Mouse (Mus musculus) left cerebral cortex, adult 2 months (tissue): ENCODE data around the gene Oxct2a. TPM values are rescaled to one million over a fixed set of nuclear protein-coding genes. Genes with fewer than 3 reads are reported as not detected.
A peak's percentile ranks its signal among the peaks of the same experiment; 100 is the strongest.

Experiments
- DNase-seq, 2 experiments: peaks; one replicate each; pipeline ENCODE4 v3.0.0; 2021 to 2022; ENCODE audit warnings: low spot score in 2 of 2, mixed read lengths in 1 of 2; ENCODE audit errors: extremely low spot score in 1 of 2
- H3K27ac ChIP-seq: fragments of 200-600 bp; 2 replicates; pipeline ENCODE4 v1.8.1; 2022
- H3K4me3 ChIP-seq: fragments of 200-600 bp; 2 replicates; pipeline ENCODE4 v1.8.1; 2022
- CTCF ChIP-seq: fragments of 200-600 bp; IDR thresholded peaks from 2 replicates; pipeline ENCODE4 v1.8.1; 2022; ENCODE audit warnings: antibody characterized with exemption, mild to moderate bottlenecking, moderate library complexity
- intact Hi-C: fragments of 180-260 bp; cut with DNase I; formaldehyde crosslinking; loops from one replicate; pipeline ENCODE4 v1.15.1; 2025
- long read RNA-seq, 2 experiments: library from polyadenylated mRNA; stranded (forward); transcript quantifications; one replicate each; pipeline ENCODE4 v2.0.0; 2021; ENCODE audit warnings: borderline mapping rate in 2 of 2
- total RNA-seq, 2 experiments: library from RNA; stranded (reverse); gene quantifications; 2 replicates each; pipeline ENCODE4 v1.2.3; 2021

Gene Oxct2a
- not detected for total RNA-seq
- long read RNA-seq, experiment 1: 0 reads
- long read RNA-seq, experiment 2: 0 reads

DNA sequence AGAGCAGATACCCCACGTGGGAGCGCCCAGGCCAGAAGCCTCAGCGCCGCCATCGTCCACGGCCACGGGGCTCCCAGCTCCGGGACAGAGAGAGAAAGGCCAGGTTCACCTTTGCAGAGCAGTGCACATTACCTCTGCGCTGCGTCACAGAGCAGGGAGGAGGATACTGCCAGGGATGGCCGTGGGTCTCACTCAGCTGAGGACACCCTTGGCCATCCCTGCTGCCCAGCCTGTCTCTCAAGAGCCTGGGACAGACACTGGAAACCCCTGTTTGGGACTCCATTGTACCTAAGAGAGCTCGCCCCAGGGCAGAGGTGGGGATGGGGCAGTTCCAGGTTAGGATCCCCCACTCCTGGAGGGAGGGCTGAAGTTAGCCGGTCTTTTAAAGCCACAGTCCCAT lies at the start of gene Oxct2a:
Oxct2a (minus strand) TSS at position 101 of the 400 bp plus-strand sequence.
- no peak within 1 kb of the TSS for H3K27ac ChIP-seq
- no peak for DNase-seq
- no peak for TF ChIP-seq CTCF
- intact Hi-C loops: no loop called here
- peak within 1 kb of the TSS; percentile 33 for H3K4me3 ChIP-seq

GRCm38 (mm10) chr4:123363555-123363954 lies 40.1 kb upstream of the Oxct2a start:
- TF ChIP-seq CTCF: no peak
- intact Hi-C loops: no loop called here

DNA sequence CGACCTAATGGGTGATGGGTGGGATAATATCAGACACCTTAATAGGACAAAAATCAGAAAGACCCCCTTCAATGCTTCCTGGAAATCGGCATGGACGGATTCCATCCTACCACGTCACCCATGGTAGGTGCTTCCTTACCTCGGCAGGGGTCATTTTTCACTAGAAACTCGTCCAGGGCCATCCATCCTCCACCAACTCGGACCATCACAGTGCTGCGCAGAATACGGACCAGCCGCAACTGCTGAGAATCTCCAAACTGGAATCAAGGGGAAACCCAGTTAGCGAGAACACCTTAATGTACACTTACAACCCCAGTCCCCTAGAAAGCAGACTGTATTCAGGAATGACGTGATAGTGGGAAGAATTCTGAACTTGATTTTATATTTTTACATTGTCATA lies 37.3 kb upstream of the Oxct2a start:
- intact Hi-C loops: no loop called here
- no peak for TF ChIP-seq CTCF

More at GRCm38 (mm10) chr4:123363555-123363954, 40.1 kb upstream of the Oxct2a start:
- Histone ChIP-seq H3K4me3 (no peak overlapping the region), H3K27ac (no peak overlapping the region)
- DNase-seq: no peak

GRCm38 (mm10) chr4:123358613-123359012 lies 35.2 kb upstream of the Oxct2a start:
- intact Hi-C loops: no loop called here
- Histone ChIP-seq H3K27ac (no peak overlapping the region), H3K4me3 (no peak overlapping the region)
- DNase-seq: no peak
- TF ChIP-seq CTCF: no peak

More for the DNA sequence above, 37.3 kb upstream of the Oxct2a start:
- no peak overlapping the region for H3K27ac ChIP-seq
- DNase-seq: no peak
- H3K4me3 ChIP-seq: no peak overlapping the region

GRCm38 (mm10) chr4:123355941-123356340 lies 32.5 kb upstream of the Oxct2a start:
- intact Hi-C loops: no loop called here
- Histone ChIP-seq H3K4me3 (no peak overlapping the region), H3K27ac (no peak overlapping the region)
- TF ChIP-seq CTCF: no peak
- no peak for DNase-seq

DNA sequence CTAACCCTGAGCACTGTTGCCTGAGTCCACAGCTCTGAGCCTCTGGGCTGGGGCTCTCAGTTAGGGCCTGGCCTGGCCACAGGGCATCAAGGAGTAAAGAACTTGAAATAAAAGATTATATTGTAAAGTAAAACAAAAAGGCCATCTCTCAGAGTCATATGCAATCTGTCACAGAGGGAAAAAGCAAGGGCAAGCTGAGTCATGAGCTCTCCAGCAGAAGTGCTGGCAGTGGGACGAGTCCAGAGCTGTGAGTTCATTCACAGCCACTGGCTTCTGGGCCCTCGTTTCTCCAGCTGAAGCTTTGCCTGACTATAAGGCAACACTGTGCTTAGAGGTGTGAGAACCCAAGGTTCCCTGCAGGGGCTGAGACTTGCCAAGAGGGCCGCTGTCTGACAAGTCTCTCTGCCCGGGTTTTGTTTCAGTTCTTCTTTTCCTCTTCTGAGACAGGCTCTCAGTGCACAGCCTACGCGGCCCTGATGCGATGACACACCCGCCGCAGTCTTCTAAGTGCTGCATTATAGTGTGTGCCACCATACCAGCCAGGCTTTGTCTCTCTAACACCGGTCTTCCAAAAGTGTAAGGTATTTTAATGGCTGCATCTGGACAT lies 29.9 kb upstream of the Oxct2a start:
- H3K27ac ChIP-seq: no peak overlapping the region
- intact Hi-C loops: no loop called here
- DNase-seq: no peak
- TF ChIP-seq CTCF: no peak
- no peak overlapping the region for H3K4me3 ChIP-seq

- Histone ChIP-seq H3K27ac (no peak overlapping the region), H3K4me3 (peak overlapping the region; percentile 31)
- intact Hi-C loops: no loop called here
- no peak for TF ChIP-seq CTCF
- no peak for DNase-seq
These were observed 20.0 kb upstream of the Oxct2a start for GRCm38 (mm10) chr4:123343471-123343789.

- peak; percentile 24 to 33 for DNase-seq
- Histone ChIP-seq H3K27ac (no peak within 1 kb of the TSS), H3K4me3 (peak within 1 kb of the TSS; percentile 31)
- TF ChIP-seq CTCF: no peak
- intact Hi-C loops: no loop called here
These were observed 19.4 kb upstream of the Oxct2a start, which contains the start of gene Bmp8a for GRCm38 (mm10) chr4:123342642-123343470. TSS of gene Bmp8a (minus strand) at chr4:123343252.

DNA sequence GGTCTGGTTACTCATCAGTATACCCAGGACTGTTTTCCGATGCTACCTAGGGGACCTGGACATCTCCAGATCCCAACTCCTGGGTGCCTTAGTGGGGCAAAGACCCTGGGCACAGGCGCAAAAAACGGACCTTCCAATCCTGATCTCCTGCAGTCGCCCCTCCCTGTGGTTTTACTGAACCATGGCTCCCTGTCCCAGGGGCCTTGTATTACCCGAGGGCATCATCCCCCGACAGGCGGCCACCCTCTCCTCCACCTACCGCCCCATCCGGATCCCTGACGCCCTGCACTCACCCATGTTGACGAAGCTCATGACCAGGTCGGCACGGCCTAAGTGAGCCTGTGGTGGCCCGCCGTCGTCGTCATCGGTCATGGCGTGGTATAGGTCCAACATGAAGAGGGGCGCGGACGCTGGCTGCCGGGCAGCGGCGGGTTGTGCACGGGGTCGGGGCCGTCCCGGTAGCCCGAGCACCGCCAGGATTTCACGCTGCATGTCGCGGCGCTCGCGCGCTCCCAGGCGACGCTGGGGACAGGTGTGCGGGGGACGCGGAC lies 18.7 kb upstream of the Oxct2a start:
- intact Hi-C loops: no loop called here
- DNase-seq: no peak
- peak overlapping the region; percentile 31 for H3K4me3 ChIP-seq
- TF ChIP-seq CTCF: no peak
- no peak overlapping the region for H3K27ac ChIP-seq

GRCm38 (mm10) chr4:123340232-123340631 lies 16.8 kb upstream of the Oxct2a start:
- H3K4me3 ChIP-seq: no peak overlapping the region
- no peak for DNase-seq
- TF ChIP-seq CTCF: no peak
- no peak overlapping the region for H3K27ac ChIP-seq
- intact Hi-C loops: no loop called here

GRCm38 (mm10) chr4:123337693-123338092 lies 14.3 kb upstream of the Oxct2a start:
- Histone ChIP-seq H3K27ac (no peak overlapping the region), H3K4me3 (no peak overlapping the region)
- no peak for DNase-seq
- intact Hi-C loops: no loop called here
- no peak for TF ChIP-seq CTCF
